Mouse (Mus musculus) spleen, postnatal 36 days (tissue): ENCODE results near the gene Gckr.
"Not testable (repeated sequence)": the region's sequence is repeated elsewhere in the genome, so short reads cannot be mapped to it uniquely, and the experiment has no call there.

Source experiments
- DNase-seq, 2 experiments: peaks; one replicate each; pipeline ENCODE4 v3.0.0; 2022; ENCODE audit warnings: low spot score in 2 of 2, mixed read lengths in 1 of 2

The Gckr gene

GRCm38 (mm10) chr5:31294964-31295605 lies 2.2 kb upstream of the Gckr start:
- no peak for DNase-seq

GRCm38 (mm10) chr5:31295606-31296141 lies 1.6 kb upstream of the Gckr start, which contains the start of gene Fndc4:
TSS of gene Fndc4 (minus strand) at chr5:31296080.
- DNase-seq = no peak

GRCm38 (mm10) chr5:31297981-31298380 lies 738 bp downstream of the Gckr start:
- DNase-seq = no peak

GRCm38 (mm10) chr5:31298486-31298885 lies 1.2 kb downstream of the Gckr start:
- no peak for DNase-seq

- DNase-seq = no peak
Observed at GRCm38 (mm10) chr5:31301866-31302265, 4.6 kb downstream of the Gckr start.

- no peak for DNase-seq
Observed at GRCm38 (mm10) chr5:31303093-31303492, 5.8 kb downstream of the Gckr start.

- no peak for DNase-seq
Observed at GRCm38 (mm10) chr5:31312806-31313205, 15.6 kb downstream of the Gckr start.

- no peak for DNase-seq
Observed at GRCm38 (mm10) chr5:31322776-31323175, 25.5 kb downstream of the Gckr start.

GRCm38 (mm10) chr5:31324085-31324484 lies 26.8 kb downstream of the Gckr start:
- no peak for DNase-seq

- DNase-seq = peak; percentile 2 to 4
Observed at GRCm38 (mm10) chr5:31326850-31327249, 29.6 kb downstream of the Gckr start.

- peak; percentile 27 to 40 for DNase-seq
Observed at GRCm38 (mm10) chr5:31328255-31328654, 31.0 kb downstream of the Gckr start.

- not testable (repeated sequence) for DNase-seq
Observed at GRCm38 (mm10) chr5:31357586-31357985, 60.3 kb downstream of the Gckr start.

- DNase-seq = no peak
Observed at GRCm38 (mm10) chr5:31360955-31361354, 63.7 kb downstream of the Gckr start.
